Mouse (Mus musculus) hindbrain, embryonic 12.5 days (tissue): ENCODE data around the gene Igsf10. TPM values are rescaled to one million over a fixed set of nuclear protein-coding genes. Genes with fewer than 3 reads are reported as not detected.
"Not testable (repeated sequence)": the region's sequence is repeated elsewhere in the genome, so short reads cannot be mapped to it uniquely, and the experiment has no call there.

Source experiments
- ATAC-seq: fragments of 200-750 bp; cut with Nextera tagmentation; 2 replicates; pipeline ENCODE4 v1.8.0; 2017; ENCODE audit warnings: moderate TSS enrichment; ENCODE audit not compliant: low FRiP score
- H3K27ac ChIP-seq: fragments of 300-500 bp; sonication (generic); 2 replicates; pipeline ENCODE4 v1.5.1; 2016; ENCODE audit warnings: mild to moderate bottlenecking
- H3K27me3 ChIP-seq: fragments of 300-500 bp; sonication (generic); 2 replicates; pipeline ENCODE4 v1.6.1; 2016; ENCODE audit warnings: mild to moderate bottlenecking
- H3K36me3 ChIP-seq: fragments of 300-500 bp; sonication (generic); 2 replicates; pipeline ENCODE4 v1.6.1; 2016; ENCODE audit warnings: mild to moderate bottlenecking
- H3K4me1 ChIP-seq: fragments of 300-500 bp; sonication (generic); 2 replicates; pipeline ENCODE4 v1.6.1; 2016
- H3K4me2 ChIP-seq: fragments of 300-500 bp; sonication (generic); replicated peaks from 2 replicates; pipeline ENCODE4 v1.6.1; 2016; ENCODE audit warnings: mild to moderate bottlenecking
- H3K4me3 ChIP-seq: fragments of 300-500 bp; sonication (generic); 2 replicates; pipeline ENCODE4 v1.5.1; 2016; ENCODE audit warnings: mild to moderate bottlenecking
- H3K9ac ChIP-seq: fragments of 300-500 bp; sonication (generic); 2 replicates; pipeline ENCODE4 v1.6.1; 2016; ENCODE audit warnings: mild to moderate bottlenecking, moderate library complexity
- H3K9me3 ChIP-seq: fragments of 300-500 bp; sonication (generic); replicated peaks from 2 replicates; pipeline ENCODE4 v1.6.1; 2016; ENCODE audit warnings: mild to moderate bottlenecking
- WGBS: fragments of 180-500 bp; shearing (Covaris S2); methylation state at CpG from one replicate; pipeline ENCODE4 v1.1.7; 2016; 5-methylcytosine and 5-hydroxymethylcytosine counted together
- polyA plus RNA-seq: library from polyadenylated mRNA; unstranded; fragments of >200 nt; fragmentation: Nextera tagmentation; extraction: Ambion mirVana; gene quantifications from 2 replicates; pipeline ENCODE4 v1.2.1, GENCODE M21; 2016

The Igsf10 gene
- 7.4 and 9.7 TPM in 2 replicates for polyA plus RNA-seq

GRCm38 (mm10) chr3:59344065-59344905 lies at the start of gene Igsf10:
TSS of gene Igsf10 (minus strand) at chr3:59344394.
- WGBS, result 4% methylated on average over 22 of the region's 23 CpGs
- no peaks in the 10 kb centered on the region for H3K36me3 ChIP-seq
- peak within 1 kb of the TSS; percentile 25; the same call in 1 of the 2 replicates for H3K27ac ChIP-seq
- H3K9me3 ChIP-seq, result no peaks in the 10 kb centered on the region
- ATAC-seq, result peak; percentile 99
- no peaks in the 10 kb centered on the region for H3K4me1 ChIP-seq
- peak within 1 kb of the TSS; percentile 56 for H3K4me2 ChIP-seq
- H3K27me3 ChIP-seq, result no peaks in the 10 kb centered on the region
- H3K4me3 ChIP-seq, result peak within 1 kb of the TSS; percentile 61
- H3K9ac ChIP-seq, result peak within 1 kb of the TSS; percentile 70

- no peak for ATAC-seq
- no peak overlapping the region for H3K27ac ChIP-seq
- H3K4me2 ChIP-seq, result no peak overlapping the region
- H3K9ac ChIP-seq, result no peak overlapping the region
- 63% methylated on average over 1 of the region's 1 CpGs for WGBS
- no peak overlapping the region for H3K4me3 ChIP-seq
- H3K4me1 ChIP-seq, result no peaks in the 10 kb centered on the region
- H3K36me3 ChIP-seq, result no peaks in the 10 kb centered on the region
- no peaks in the 10 kb centered on the region for H3K9me3 ChIP-seq
- no peaks in the 10 kb centered on the region for H3K27me3 ChIP-seq
Measured at GRCm38 (mm10) chr3:59385553-59385952, 41.4 kb upstream of the Igsf10 start.

DNA sequence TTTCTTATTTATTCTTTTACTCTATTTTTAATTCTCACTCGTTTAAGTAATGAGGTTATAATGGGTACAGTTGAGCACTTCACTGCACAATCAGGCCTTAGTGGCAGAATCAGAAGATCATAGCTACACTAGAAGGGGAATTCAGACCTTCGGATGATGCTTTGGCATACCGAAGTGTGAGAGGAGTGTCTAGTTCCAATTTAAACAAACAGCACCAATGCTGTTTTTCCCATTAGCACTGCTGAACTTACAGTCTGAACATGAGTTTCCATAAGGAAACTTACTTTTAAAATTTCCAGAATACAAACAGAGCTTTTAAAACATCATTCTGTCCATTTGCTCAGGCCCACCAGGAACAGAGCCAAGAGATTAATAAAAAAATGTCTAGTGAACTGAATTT lies 40.8 kb upstream of the Igsf10 start:
- no peak for ATAC-seq
- Histone ChIP-seq H3K9ac (no peak overlapping the region), H3K27ac (no peak overlapping the region), H3K4me1 (no peaks in the 10 kb centered on the region), H3K4me3 (no peak overlapping the region), H3K4me2 (no peak overlapping the region), H3K36me3 (no peaks in the 10 kb centered on the region), H3K27me3 (no peaks in the 10 kb centered on the region), H3K9me3 (no peaks in the 10 kb centered on the region)
- 80% methylated on average over 3 of the region's 3 CpGs for WGBS

DNA sequence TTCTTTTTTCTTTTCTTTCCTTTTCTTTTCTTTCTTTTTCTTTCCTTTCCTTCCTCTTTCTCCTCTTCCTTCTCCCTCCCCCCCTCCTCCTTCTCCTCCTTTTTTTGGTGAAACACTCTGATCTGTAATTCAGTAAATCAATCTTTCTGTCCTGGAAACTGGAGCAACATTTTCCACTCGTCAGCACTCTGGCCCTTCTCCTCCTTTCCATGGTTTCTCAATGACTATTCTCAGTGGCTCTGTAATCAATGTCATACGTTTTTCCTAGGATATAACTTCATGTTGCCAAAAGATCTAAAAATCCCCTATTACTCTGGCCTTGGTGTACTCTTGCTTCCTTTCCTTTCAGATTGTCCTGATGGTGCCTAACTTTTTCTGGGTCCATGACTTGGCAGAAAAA lies 40.1 kb upstream of the Igsf10 start:
- Histone ChIP-seq H3K9me3 (no peaks in the 10 kb centered on the region), H3K27me3 (no peaks in the 10 kb centered on the region), H3K4me2 (no peak overlapping the region), H3K27ac (no peak overlapping the region), H3K9ac (no peak overlapping the region), H3K4me3 (no peak overlapping the region), H3K36me3 (no peaks in the 10 kb centered on the region), H3K4me1 (no peaks in the 10 kb centered on the region)
- no peak for ATAC-seq
- WGBS, result 61% methylated on average over 2 of the region's 2 CpGs

DNA sequence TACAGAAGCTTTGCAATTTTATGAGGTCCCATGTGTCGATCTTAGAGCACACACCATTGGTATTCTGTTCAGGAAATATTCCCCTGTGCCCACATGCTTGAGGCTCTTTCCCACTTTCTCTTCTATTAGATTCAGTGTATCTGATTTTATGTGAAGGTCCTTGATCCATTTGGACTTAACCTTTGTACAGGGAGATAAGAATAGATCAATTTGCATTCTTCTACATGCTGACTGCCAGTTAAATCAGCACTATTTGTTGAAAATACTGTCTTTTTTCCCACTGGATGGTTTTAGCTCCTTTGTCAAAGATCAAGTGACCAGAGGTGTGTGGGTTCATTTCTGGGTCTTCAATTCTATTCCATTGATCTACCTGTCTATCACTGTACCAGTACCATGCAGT lies 34.6 kb upstream of the Igsf10 start:
- ATAC-seq, H3K4me3 ChIP-seq, H3K9me3 ChIP-seq, H3K4me2 ChIP-seq, H3K9ac ChIP-seq, H3K27me3 ChIP-seq, H3K36me3 ChIP-seq, H3K4me1 ChIP-seq, H3K27ac ChIP-seq: not testable (repeated sequence)
- 92% methylated on average over 1 of the region's 1 CpGs for WGBS

DNA sequence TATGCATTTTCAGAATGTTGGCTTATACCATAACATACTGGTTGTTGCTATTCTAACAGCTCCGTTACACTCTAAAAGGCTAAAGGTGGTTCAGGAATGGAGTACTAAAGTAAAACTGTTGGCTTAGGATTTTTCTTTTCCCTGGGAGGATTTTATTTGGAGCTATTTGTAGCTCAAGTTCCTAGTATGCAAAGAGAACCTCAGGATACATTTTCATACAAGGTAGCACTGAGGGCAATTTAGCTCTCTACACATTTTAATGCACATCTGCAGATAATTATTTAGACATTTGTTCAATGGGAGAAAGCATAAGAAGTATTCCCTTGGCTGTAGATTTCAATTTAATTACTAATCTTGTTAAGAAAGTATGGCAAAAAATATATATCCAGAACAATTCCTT lies 17.7 kb upstream of the Igsf10 start:
- Histone ChIP-seq H3K27ac (no peak overlapping the region), H3K36me3 (no peaks in the 10 kb centered on the region), H3K9ac (no peak overlapping the region), H3K4me1 (no peaks in the 10 kb centered on the region), H3K27me3 (no peaks in the 10 kb centered on the region), H3K9me3 (no peaks in the 10 kb centered on the region), H3K4me3 (no peak overlapping the region), H3K4me2 (no peak overlapping the region)
- ATAC-seq, result no peak
- WGBS, result 82% methylated on average over 1 of the region's 1 CpGs

DNA sequence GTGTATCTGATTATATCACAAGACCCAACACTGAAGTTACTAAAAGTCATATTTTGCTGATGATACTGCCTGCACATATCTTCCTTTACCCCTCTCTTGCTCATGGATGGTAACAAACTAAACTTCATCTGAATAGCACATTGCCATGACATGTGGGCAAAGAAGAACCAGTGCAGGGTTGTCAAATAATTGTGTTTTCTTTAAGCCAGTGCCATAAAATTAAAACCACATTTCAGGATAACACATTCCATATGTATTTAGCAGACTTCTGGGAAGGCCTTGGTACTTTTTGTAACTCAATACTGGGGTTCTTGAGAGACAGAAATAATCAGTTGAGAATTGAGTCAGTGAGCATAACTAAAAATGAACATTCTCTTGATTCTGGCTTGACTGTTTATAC lies 15.9 kb upstream of the Igsf10 start:
- no peaks in the 10 kb centered on the region for H3K4me1 ChIP-seq
- H3K4me3 ChIP-seq, result no peak overlapping the region
- H3K36me3 ChIP-seq, result no peaks in the 10 kb centered on the region
- no peak overlapping the region for H3K4me2 ChIP-seq
- H3K9ac ChIP-seq, result no peak overlapping the region
- no peak overlapping the region for H3K27ac ChIP-seq
- ATAC-seq, result no peak
- no peaks in the 10 kb centered on the region for H3K9me3 ChIP-seq
- no peaks in the 10 kb centered on the region for H3K27me3 ChIP-seq

- H3K9ac ChIP-seq, result no peak overlapping the region
- ATAC-seq, result no peak
- WGBS, result 95% methylated on average over 3 of the region's 3 CpGs
- H3K27ac ChIP-seq, result no peak overlapping the region
- H3K4me2 ChIP-seq, result no peak overlapping the region
- H3K4me1 ChIP-seq, result no peaks in the 10 kb centered on the region
- H3K27me3 ChIP-seq, result no peaks in the 10 kb centered on the region
- H3K36me3 ChIP-seq, result no peaks in the 10 kb centered on the region
- no peak overlapping the region for H3K4me3 ChIP-seq
- H3K9me3 ChIP-seq, result no peaks in the 10 kb centered on the region
Measured at GRCm38 (mm10) chr3:59354156-59354555, 10.0 kb upstream of the Igsf10 start.

DNA sequence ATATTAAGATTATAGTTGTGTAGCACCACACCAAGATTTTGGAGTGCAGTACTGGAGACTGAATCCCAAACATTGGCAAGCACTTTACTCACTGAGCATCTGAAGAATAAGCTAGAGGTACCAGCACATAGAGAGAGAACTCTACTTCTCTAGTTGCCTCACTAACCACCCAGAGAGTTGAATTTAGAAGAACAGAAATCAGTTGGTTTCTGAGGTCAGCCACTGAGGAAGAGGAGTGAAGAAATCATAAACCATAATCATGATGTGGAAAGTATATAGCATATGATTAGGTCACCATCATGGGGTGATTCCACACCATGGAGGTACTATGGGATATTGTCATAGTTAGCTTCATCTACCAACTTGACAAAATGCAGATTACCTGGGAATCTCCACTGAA lies 7.6 kb upstream of the Igsf10 start:
- Histone ChIP-seq H3K4me1 (no peaks in the 10 kb centered on the region), H3K9ac (no peak overlapping the region), H3K4me2 (no peak overlapping the region), H3K36me3 (no peaks in the 10 kb centered on the region), H3K4me3 (no peak overlapping the region), H3K9me3 (no peaks in the 10 kb centered on the region), H3K27ac (no peak overlapping the region), H3K27me3 (no peaks in the 10 kb centered on the region)
- no peak for ATAC-seq

- H3K4me3 ChIP-seq, result peak overlapping the region; percentile 61; the same call in 1 of the 2 replicates
Measured at GRCm38 (mm10) chr3:59343026-59343425, 1.2 kb downstream of the Igsf10 start.

DNA sequence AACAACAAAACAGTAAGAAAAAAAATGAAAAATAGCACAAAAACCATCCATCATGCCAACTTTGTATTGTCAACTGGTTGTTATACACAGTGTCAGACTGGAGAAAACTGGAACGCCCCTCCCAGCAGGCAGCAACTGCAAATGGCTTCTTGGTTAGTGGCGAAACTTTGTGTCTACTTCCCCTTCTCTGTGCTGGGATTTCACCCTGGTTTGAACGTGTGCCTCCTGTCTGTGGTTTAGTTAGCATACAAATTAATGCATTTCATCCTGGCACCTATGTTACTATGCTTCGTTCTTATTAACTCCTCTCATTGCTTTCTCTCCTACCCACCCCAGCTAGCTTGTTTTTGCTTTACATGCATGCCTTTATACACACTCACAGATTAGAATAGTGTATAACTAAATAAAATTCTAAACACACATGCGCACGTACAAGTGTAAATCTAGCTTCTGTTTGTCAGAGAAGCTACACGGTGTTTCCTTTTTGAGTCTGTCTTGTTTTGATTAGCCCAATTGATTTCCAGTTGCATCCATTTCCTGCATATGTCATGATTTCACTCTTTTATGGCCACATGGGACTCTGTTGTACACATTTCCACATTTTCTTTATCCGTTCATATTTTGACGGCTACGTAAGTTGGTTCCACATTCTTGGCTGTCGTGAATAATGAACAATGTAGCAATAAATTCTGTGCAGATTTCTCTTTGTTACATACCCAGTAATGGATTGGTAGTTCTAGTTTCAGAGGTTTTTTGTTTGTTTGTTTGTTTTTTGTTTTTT lies 2.4 kb downstream of the Igsf10 start:
- no peak overlapping the region for H3K9ac ChIP-seq
- WGBS, result 76% methylated on average over 11 of the region's 11 CpGs
- no peak overlapping the region for H3K4me2 ChIP-seq
- no peak overlapping the region for H3K4me3 ChIP-seq
- no peaks in the 10 kb centered on the region for H3K27me3 ChIP-seq
- H3K36me3 ChIP-seq, result no peaks in the 10 kb centered on the region
- H3K27ac ChIP-seq, result no peak overlapping the region
- no peaks in the 10 kb centered on the region for H3K9me3 ChIP-seq
- no peak for ATAC-seq
- no peaks in the 10 kb centered on the region for H3K4me1 ChIP-seq

More at GRCm38 (mm10) chr3:59343026-59343425, 1.2 kb downstream of the Igsf10 start:
- 65% methylated on average over 4 of the region's 4 CpGs for WGBS
- no peak overlapping the region for H3K27ac ChIP-seq
- no peaks in the 10 kb centered on the region for H3K27me3 ChIP-seq
- H3K4me2 ChIP-seq, result peak overlapping the region; percentile 56
- no peak overlapping the region for H3K9ac ChIP-seq
- no peaks in the 10 kb centered on the region for H3K9me3 ChIP-seq
- ATAC-seq, result no peak
- no peaks in the 10 kb centered on the region for H3K36me3 ChIP-seq
- H3K4me1 ChIP-seq, result no peaks in the 10 kb centered on the region

DNA sequence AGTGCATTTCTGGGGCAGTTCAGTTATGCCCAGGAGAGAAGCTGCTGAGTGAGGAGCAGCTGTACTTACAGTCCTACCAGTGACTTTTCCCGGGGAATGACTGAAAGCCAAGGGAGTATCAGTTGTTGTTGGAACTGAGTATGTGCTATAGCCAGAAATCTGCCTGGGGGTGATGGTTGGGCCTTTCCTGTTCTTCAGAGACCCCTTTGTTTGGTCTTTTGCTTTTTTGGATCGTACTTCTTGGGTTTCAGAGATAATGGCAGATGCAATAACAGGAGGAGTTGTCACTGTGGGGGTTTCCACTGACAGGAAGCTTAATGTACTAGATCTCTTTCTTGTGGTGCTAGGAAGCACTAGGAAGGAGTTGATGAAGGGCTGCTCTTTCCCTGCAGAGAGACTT lies 15.7 kb downstream of the Igsf10 start:
- ATAC-seq, result no peak
- H3K9ac ChIP-seq, result no peak overlapping the region
- no peak overlapping the region for H3K4me2 ChIP-seq
- H3K9me3 ChIP-seq, result no peaks in the 10 kb centered on the region
- no peak overlapping the region for H3K4me3 ChIP-seq
- 88% methylated on average over 2 of the region's 2 CpGs for WGBS
- H3K27me3 ChIP-seq, result no peaks in the 10 kb centered on the region
- peaks cover 16% of the 10 kb centered on the region for H3K36me3 ChIP-seq
- H3K4me1 ChIP-seq, result no peaks in the 10 kb centered on the region
- no peak overlapping the region for H3K27ac ChIP-seq
